Comparison of ENCODE assay signal across 14 mouse cellular contexts in genomic region chr15:77220833-77221232, GRCm38 (mm10).
"Had no signal": no experiment of that assay in that cellular context is flagged by ENCODE, and none has a peak within 500 bp of the region (broad histone marks: within the 10 kb centered on the region; RNA-seq: fewer than 3 reads in every experiment).

No protein-coding gene starts in this region.

- H3K9ac ChIP-seq: heart, embryonic 12.5 days; hindbrain, embryonic 12.5 days; hindbrain, embryonic 14.5 days; intestine, embryonic 15.5 days; limb, embryonic 12.5 days; liver, embryonic 13.5 days had no signal

- H3K27ac ChIP-seq: hindbrain, embryonic 10.5 days; hindbrain, embryonic 12.5 days; hindbrain, embryonic 14.5 days; intestine, embryonic 15.5 days; limb, embryonic 10.5 days; liver, embryonic 13.5 days had no signal

- H3K9me3 ChIP-seq: heart, embryonic 10.5 days; heart, embryonic 12.5 days; hindbrain, embryonic 10.5 days; hindbrain, embryonic 12.5 days; intestine, embryonic 15.5 days; limb, embryonic 10.5 days; limb, embryonic 12.5 days; liver, embryonic 13.5 days had no signal

- H3K27me3 ChIP-seq: heart, embryonic 12.5 days; hindbrain, embryonic 12.5 days; intestine, embryonic 15.5 days; limb, embryonic 12.5 days; liver, embryonic 13.5 days had no signal

- ATAC-seq: hindbrain, embryonic 16.5 days; inflammation-experienced regulatory T-cells, adult 6 months had no signal

- H3K4me3 ChIP-seq: heart, embryonic 10.5 days; heart, embryonic 12.5 days; hindbrain, embryonic 10.5 days; hindbrain, embryonic 12.5 days; intestine, embryonic 15.5 days; layer of hippocampus, adult 2 months; left cerebral cortex, adult 2 months; limb, embryonic 10.5 days; limb, embryonic 12.5 days; liver, embryonic 13.5 days had no signal

- H3K36me3 ChIP-seq: heart, embryonic 10.5 days; heart, embryonic 12.5 days; hindbrain, embryonic 10.5 days; hindbrain, embryonic 12.5 days; intestine, embryonic 15.5 days; limb, embryonic 12.5 days; liver, embryonic 13.5 days had no signal

- H3K4me2 ChIP-seq: heart, embryonic 12.5 days; hindbrain, embryonic 12.5 days; hindbrain, embryonic 14.5 days; intestine, embryonic 15.5 days; limb, embryonic 12.5 days; liver, embryonic 11.5 days; liver, embryonic 13.5 days had no signal
